Mouse (Mus musculus) liver, embryonic 12.5 days (tissue): ENCODE measurements around the gene Rasal1. TPM values are rescaled to one million over a fixed set of nuclear protein-coding genes. Genes with fewer than 3 reads are reported as not detected.

Source experiments
- ATAC-seq: fragments of 200-750 bp; cut with Nextera tagmentation; 2 replicates; pipeline ENCODE4 v1.8.0; 2017; ENCODE audit warnings: moderate number of reproducible peaks, mild to moderate bottlenecking, moderate library complexity
- H3K27ac ChIP-seq: fragments of 300-500 bp; sonication (generic); 2 replicates; pipeline ENCODE4 v1.5.1; 2016; ENCODE audit warnings: mild to moderate bottlenecking
- H3K27me3 ChIP-seq: fragments of 300-500 bp; sonication (generic); replicated peaks from 2 replicates; pipeline ENCODE4 v1.6.1; 2016; ENCODE audit warnings: mild to moderate bottlenecking, moderate library complexity
- H3K36me3 ChIP-seq: fragments of 300-500 bp; sonication (generic); 2 replicates; pipeline ENCODE4 v1.6.1; 2016; ENCODE audit warnings: mild to moderate bottlenecking, moderate library complexity
- H3K4me1 ChIP-seq: fragments of 300-500 bp; sonication (generic); 2 replicates; pipeline ENCODE4 v1.6.1; 2016
- H3K4me2 ChIP-seq: fragments of 300-500 bp; sonication (generic); 2 replicates; pipeline ENCODE4 v1.6.1; 2016; ENCODE audit warnings: mild to moderate bottlenecking, moderate library complexity
- H3K4me3 ChIP-seq: fragments of 300-500 bp; sonication (generic); 2 replicates; pipeline ENCODE4 v1.5.1; 2016; ENCODE audit warnings: mild to moderate bottlenecking, moderate library complexity
- H3K9ac ChIP-seq: fragments of 300-500 bp; sonication (generic); 2 replicates; pipeline ENCODE4 v1.6.1; 2016; ENCODE audit warnings: mild to moderate bottlenecking, moderate library complexity
- H3K9me3 ChIP-seq: fragments of 300-500 bp; sonication (generic); replicated peaks from 2 replicates; pipeline ENCODE4 v1.6.1; 2016; ENCODE audit warnings: mild to moderate bottlenecking, moderate library complexity
- WGBS: fragments of 180-500 bp; shearing (Covaris S2); methylation state at CpG from one replicate; pipeline ENCODE4 v1.1.7; 2016; ENCODE audit not compliant: insufficient replicate concordance; 5-methylcytosine and 5-hydroxymethylcytosine counted together
- polyA plus RNA-seq: library from polyadenylated mRNA; unstranded; fragments of >200 nt; fragmentation: Nextera tagmentation; extraction: Ambion mirVana; gene quantifications from 2 replicates; pipeline ENCODE4 v1.2.1, GENCODE M21; 2016

Rasal1 gene
- polyA plus RNA-seq, 1 experiment from 2014 or later = 0.20 TPM

GRCm38 (mm10) chr5:120610906-120611305 lies 37.7 kb upstream of the Rasal1 start:
- Histone ChIP-seq H3K36me3 (peaks cover 36% of the 10 kb centered on the region), H3K27me3 (no peaks in the 10 kb centered on the region), H3K4me2 (peak overlapping the region; percentile 96), H3K4me3 (0 out of 2 replicates have a peak overlapping the region, but pooled peaks have one; percentile 80), H3K9ac (peak overlapping the region; percentile 75; the same call in 1 of the 2 replicates), H3K4me1 (peaks cover 41% of the 10 kb centered on the region), H3K27ac (0 out of 2 replicates have a peak overlapping the region, but pooled peaks have one; percentile 81), H3K9me3 (0 out of 2 replicates have a peak, but pooled peaks cover 4% of the 10 kb centered on the region)
- ATAC-seq = no peak
- 90% methylated on average over 5 of the region's 5 CpGs for WGBS

- Histone ChIP-seq H3K4me3 (peak overlapping the region; percentile 80), H3K27me3 (no peaks in the 10 kb centered on the region), H3K27ac (peak overlapping the region; percentile 81), H3K4me2 (peak overlapping the region; percentile 96), H3K36me3 (peaks cover 41% of the 10 kb centered on the region), H3K9me3 (0 out of 2 replicates have a peak, but pooled peaks cover 5% of the 10 kb centered on the region), H3K9ac (peak overlapping the region; percentile 75), H3K4me1 (peaks cover 39% of the 10 kb centered on the region)
- ATAC-seq = no peak
- WGBS = 61% methylated on average over 8 of the region's 8 CpGs
Observed at GRCm38 (mm10) chr5:120611416-120611815, 37.2 kb upstream of the Rasal1 start.

GRCm38 (mm10) chr5:120612442-120612821 lies 36.2 kb upstream of the Rasal1 start, which contains the start of the genes Rita1 and Ddx54:
TSS of gene Rita1 (minus strand) at chr5:120612589.
TSS of gene Ddx54 (plus strand) at chr5:120612739.
- Histone ChIP-seq H3K27me3 (no peaks in the 10 kb centered on the region), H3K4me3 (peak within 1 kb of the TSS; percentile 80), H3K4me2 (peak within 1 kb of the TSS; percentile 96), H3K9ac (peak within 1 kb of the TSS; percentile 75), H3K4me1 (peaks cover 29% of the 10 kb centered on the region), H3K27ac (peak within 1 kb of the TSS; percentile 81), H3K9me3 (0 out of 2 replicates have a peak, but pooled peaks cover 5% of the 10 kb centered on the region), H3K36me3 (peaks cover 51% of the 10 kb centered on the region)
- WGBS = 1% methylated on average over 22 of the region's 22 CpGs
- ATAC-seq = peak; percentile 78

GRCm38 (mm10) chr5:120612822-120613604 lies 35.6 kb upstream of the Rasal1 start:
- Histone ChIP-seq H3K9me3 (0 out of 2 replicates have a peak, but pooled peaks cover 5% of the 10 kb centered on the region), H3K4me3 (peak overlapping the region; percentile 80), H3K27me3 (no peaks in the 10 kb centered on the region), H3K4me1 (peaks cover 29% of the 10 kb centered on the region), H3K27ac (peak overlapping the region; percentile 81), H3K9ac (peak overlapping the region; percentile 75), H3K36me3 (peaks cover 54% of the 10 kb centered on the region), H3K4me2 (peak overlapping the region; percentile 96)
- WGBS = under 1% methylated on average over 69 of the region's 69 CpGs
- peak; percentile 89 for ATAC-seq

GRCm38 (mm10) chr5:120615903-120616302 lies 32.7 kb upstream of the Rasal1 start:
- Histone ChIP-seq H3K27ac (no peak overlapping the region), H3K4me2 (no peak overlapping the region), H3K9me3 (0 out of 2 replicates have a peak, but pooled peaks cover 5% of the 10 kb centered on the region), H3K36me3 (peaks cover 64% of the 10 kb centered on the region), H3K4me3 (no peak overlapping the region), H3K27me3 (no peaks in the 10 kb centered on the region), H3K4me1 (peaks cover 27% of the 10 kb centered on the region), H3K9ac (no peak overlapping the region)
- WGBS = 87% methylated on average over 4 of the region's 4 CpGs
- ATAC-seq = no peak

GRCm38 (mm10) chr5:120618778-120619177 lies 29.8 kb upstream of the Rasal1 start:
- Histone ChIP-seq H3K9ac (no peak overlapping the region), H3K4me2 (no peak overlapping the region), H3K4me1 (peaks cover 10% of the 10 kb centered on the region), H3K36me3 (peaks cover 91% of the 10 kb centered on the region), H3K4me3 (no peak overlapping the region), H3K9me3 (0 out of 2 replicates have a peak, but pooled peaks cover 5% of the 10 kb centered on the region), H3K27me3 (no peaks in the 10 kb centered on the region), H3K27ac (no peak overlapping the region)
- WGBS = 80% methylated on average over 12 of the region's 12 CpGs
- ATAC-seq = no peak

- Histone ChIP-seq H3K27me3 (no peaks in the 10 kb centered on the region), H3K36me3 (peaks cover 95% of the 10 kb centered on the region), H3K9ac (no peak overlapping the region), H3K4me1 (peaks cover 6% of the 10 kb centered on the region), H3K4me2 (no peak overlapping the region), H3K4me3 (no peak overlapping the region), H3K9me3 (0 out of 2 replicates have a peak, but pooled peaks cover 5% of the 10 kb centered on the region), H3K27ac (no peak overlapping the region)
- WGBS = 15% methylated on average over 5 of the region's 5 CpGs
- ATAC-seq = no peak
Observed at GRCm38 (mm10) chr5:120619201-120619600, 29.4 kb upstream of the Rasal1 start.

- 0 out of 2 replicates have a peak, but pooled peaks cover 5% of the 10 kb centered on the region for H3K9me3 ChIP-seq
- 66% methylated on average over 18 of the region's 18 CpGs for whole genome bisulfite sequencing
- H3K36me3 ChIP-seq = peaks cover 100% of the 10 kb centered on the region
- peak; percentile 33; the same call in 1 of the 2 replicates for ATAC-seq
- H3K4me2 ChIP-seq = no peak overlapping the region
- no peak overlapping the region for H3K27ac ChIP-seq
- no peak overlapping the region for H3K4me3 ChIP-seq
- no peaks in the 10 kb centered on the region for H3K4me1 ChIP-seq
- no peaks in the 10 kb centered on the region for H3K27me3 ChIP-seq
- H3K9ac ChIP-seq = no peak overlapping the region
Observed at GRCm38 (mm10) chr5:120620375-120621077, 28.1 kb upstream of the Rasal1 start.

GRCm38 (mm10) chr5:120621078-120621765 lies 27.4 kb upstream of the Rasal1 start:
- no peak overlapping the region for H3K9ac ChIP-seq
- H3K4me1 ChIP-seq = peaks cover 3% of the 10 kb centered on the region; the same call in 1 of the 2 replicates
- no peaks in the 10 kb centered on the region for H3K9me3 ChIP-seq
- H3K36me3 ChIP-seq = peaks cover 100% of the 10 kb centered on the region
- H3K27ac ChIP-seq = no peak overlapping the region
- no peak overlapping the region for H3K4me3 ChIP-seq
- no peak for ATAC-seq
- no peak overlapping the region for H3K4me2 ChIP-seq
- no peaks in the 10 kb centered on the region for H3K27me3 ChIP-seq
- WGBS = 83% methylated on average over 23 of the region's 23 CpGs

- Histone ChIP-seq H3K36me3 (peaks cover 100% of the 10 kb centered on the region), H3K4me1 (peaks cover 6% of the 10 kb centered on the region; the same call in 1 of the 2 replicates), H3K27me3 (no peaks in the 10 kb centered on the region), H3K9ac (no peak overlapping the region), H3K4me2 (no peak overlapping the region), H3K4me3 (no peak overlapping the region), H3K27ac (no peak overlapping the region), H3K9me3 (no peaks in the 10 kb centered on the region)
- no peak for ATAC-seq
- 88% methylated on average over 10 of the region's 10 CpGs for WGBS
Observed at GRCm38 (mm10) chr5:120621846-120622197, 26.8 kb upstream of the Rasal1 start.

- no peak for ATAC-seq
- Histone ChIP-seq H3K4me1 (peaks cover 6% of the 10 kb centered on the region; the same call in 1 of the 2 replicates), H3K9me3 (no peaks in the 10 kb centered on the region), H3K27ac (no peak overlapping the region), H3K27me3 (no peaks in the 10 kb centered on the region), H3K4me2 (no peak overlapping the region), H3K9ac (no peak overlapping the region), H3K36me3 (peaks cover 100% of the 10 kb centered on the region), H3K4me3 (no peak overlapping the region)
- WGBS = 84% methylated on average over 5 of the region's 5 CpGs
Observed at GRCm38 (mm10) chr5:120622198-120622851, 26.3 kb upstream of the Rasal1 start.
